Mouse (Mus musculus): ENCODE data around the gene Ttc8.

- no peak for TF ChIP-seq CTCF (IDR thresholded peaks at IDR 0.05)
- no peak for TF ChIP-seq EP300 (IDR thresholded peaks at IDR 0.05)
These were observed 41.7 kb upstream of the Ttc8 start for GRCm38 (mm10) chr12:98878693-98879092.

All from lung, postnatal 0 days (tissue).